Mouse (Mus musculus) adrenal gland, postnatal 10 days (tissue): ENCODE measurements at regions not wholly inside any gene's neighbourhood (a gene's known extent, or its start where the extent isn't known, plus 50 kb on each side); places are given as distances from the start of the nearest gene placed in this dataset.

Experiments used
- DNase-seq: peaks from one replicate; pipeline ENCODE4 v3.0.0; 2021; ENCODE audit warnings: mixed read lengths

GRCm38 (mm10) chr4:124542696-124543095 is 67.9 kb downstream of the 3100002H09Rik start:
- DNase-seq = no peak

GRCm38 (mm10) chr4:124538471-124538870 is 72.1 kb downstream of the 3100002H09Rik start:
- DNase-seq = no peak

- DNase-seq = no peak
Observed at GRCm38 (mm10) chr4:124537681-124538080, 72.9 kb downstream of the 3100002H09Rik start.

- DNase-seq = no peak
Observed at GRCm38 (mm10) chr4:124533614-124534013, 77.0 kb downstream of the 3100002H09Rik start.

GRCm38 (mm10) chr4:124530596-124530995 is 80.0 kb downstream of the 3100002H09Rik start:
- no peak for DNase-seq

GRCm38 (mm10) chr4:124526822-124527221 is 83.8 kb downstream of the 3100002H09Rik start:
- DNase-seq = no peak

GRCm38 (mm10) chr4:124526362-124526761 is 84.2 kb downstream of the 3100002H09Rik start:
- no peak for DNase-seq

GRCm38 (mm10) chr4:124520309-124520708 is 90.3 kb downstream of the 3100002H09Rik start:
- peak; percentile 8 for DNase-seq

- no peak for DNase-seq
Observed at GRCm38 (mm10) chr4:124511761-124512160, 98.8 kb downstream of the 3100002H09Rik start.

GRCm38 (mm10) chr4:124510816-124511215 is 99.8 kb downstream of the 3100002H09Rik start:
- no peak for DNase-seq

- peak; percentile 71 for DNase-seq
Observed at GRCm38 (mm10) chr4:124509695-124510094, 100.9 kb downstream of the 3100002H09Rik start.

- DNase-seq = no peak
Observed at GRCm38 (mm10) chr4:124506083-124506647, 104.4 kb downstream of the 3100002H09Rik start.

GRCm38 (mm10) chr4:124501785-124502184 is 108.8 kb downstream of the 3100002H09Rik start:
- no peak for DNase-seq

- DNase-seq = no peak
Observed at GRCm38 (mm10) chr4:124498043-124498442, 112.6 kb downstream of the 3100002H09Rik start.

GRCm38 (mm10) chr4:124485941-124486581 is 124.5 kb downstream of the 3100002H09Rik start:
- no peak for DNase-seq

- no peak for DNase-seq
Observed at GRCm38 (mm10) chr4:124484613-124485586, 125.7 kb downstream of the 3100002H09Rik start.

- peak; percentile 10 for DNase-seq
Observed at GRCm38 (mm10) chr4:124477870-124478301, 132.7 kb downstream of the 3100002H09Rik start.

- DNase-seq = no peak
Observed at GRCm38 (mm10) chr4:124477359-124477868, 133.2 kb downstream of the 3100002H09Rik start.

GRCm38 (mm10) chr4:124465229-124465820 is 145.3 kb downstream of the 3100002H09Rik start:
- no peak for DNase-seq

- no peak for DNase-seq
Observed at GRCm38 (mm10) chr4:124455511-124456338, 154.9 kb downstream of the 3100002H09Rik start.

GRCm38 (mm10) chr4:124451131-124451530 is 159.5 kb downstream of the 3100002H09Rik start:
- no peak for DNase-seq
